Mouse (Mus musculus): ENCODE measurements around the gene Cbx4.

Gene Cbx4

GRCm38 (mm10) chr11:119041325-119041716, 44.7 kb downstream of the Cbx4 start:
- no peak for DNase-seq

- DNase-seq, result peak; percentile 99
Measured at GRCm38 (mm10) chr11:119040600-119041324, 45.3 kb downstream of the Cbx4 start, which contains the start of gene Cbx8. Gene Cbx8 (minus strand): TSS chr11:119040969.

GRCm38 (mm10) chr11:119039732-119040512, 46.1 kb downstream of the Cbx4 start:
- DNase-seq, result no peak

GRCm38 (mm10) chr11:119038744-119039484, 47.1 kb downstream of the Cbx4 start:
- DNase-seq, result peak in 1 of 2 experiments; percentile 24

GRCm38 (mm10) chr11:119037780-119038401, 48.1 kb downstream of the Cbx4 start:
- no peak for DNase-seq

- no peak for DNase-seq
Measured at GRCm38 (mm10) chr11:119036934-119037779, 48.9 kb downstream of the Cbx4 start.

GRCm38 (mm10) chr11:119036447-119036846, 49.6 kb downstream of the Cbx4 start:
- DNase-seq, result no peak

- no peak for DNase-seq
Measured at GRCm38 (mm10) chr11:119035686-119036165, 50.3 kb downstream of the Cbx4 start.

GRCm38 (mm10) chr11:119035094-119035685, 50.8 kb downstream of the Cbx4 start:
- DNase-seq, result no peak

- DNase-seq, result no peak
Measured at GRCm38 (mm10) chr11:119034635-119035034, 51.4 kb downstream of the Cbx4 start.

GRCm38 (mm10) chr11:119033874-119034558, 52.0 kb downstream of the Cbx4 start:
- peak; percentile 56 to 68 for DNase-seq

Data from thymus, adult 18-20 months (tissue).